In the genomic region with DNA sequence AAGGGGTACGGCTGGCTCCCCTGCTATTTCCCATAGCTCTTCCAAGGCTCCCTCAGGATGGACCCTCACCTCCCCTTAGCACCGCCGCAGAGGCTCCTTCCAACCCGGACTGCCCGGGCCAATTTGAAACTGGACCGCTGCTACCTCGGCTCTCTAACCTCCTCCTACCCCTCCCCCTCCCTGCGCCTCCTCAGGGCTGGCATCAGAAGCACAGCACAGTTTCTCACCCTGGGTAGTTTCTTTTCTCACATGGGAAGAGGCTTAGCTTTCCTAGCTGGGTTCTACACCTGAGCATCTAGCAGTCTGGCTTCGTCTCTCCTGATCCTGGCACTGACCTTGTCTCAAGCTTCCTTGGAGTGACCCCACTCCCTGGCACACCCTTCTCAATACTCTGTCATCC, we compare ENCODE assay signal across 15 mouse cellular contexts. TPM values are rescaled to one million over a fixed set of nuclear protein-coding genes. Genes with fewer than 3 reads are reported as not detected.
DNase-seq lines count a peak whose midpoint lies in the region; ATAC-seq and TF ChIP-seq lines count a peak whose summit lies in the region.
"Had no signal": no experiment of that assay in that cellular context is flagged by ENCODE, and none has a peak within 500 bp of the region (broad histone marks: within the 10 kb centered on the region; RNA-seq: fewer than 3 reads in every experiment).

No protein-coding gene starts in this region.

- WGBS in heart, embryonic 12.5 days, result 14% methylated on average over 9 of the region's 9 CpGs
- 10% methylated on average over 9 of the region's 9 CpGs for WGBS in heart, embryonic 10.5 days
- WGBS in midbrain, embryonic 11.5 days, result 24% methylated on average over 9 of the region's 9 CpGs
- WGBS in midbrain, postnatal 0 days, result 17% methylated on average over 9 of the region's 9 CpGs
- 11% methylated on average over 9 of the region's 9 CpGs for WGBS in kidney, embryonic 16.5 days
- WGBS in stomach, embryonic 15.5 days, result 23% methylated on average over 9 of the region's 9 CpGs
- 21% methylated on average over 9 of the region's 9 CpGs for WGBS in forebrain, embryonic 11.5 days

- no peak for DNase-seq in heart, embryonic 10.5 days (ENCODE audit: low spot score)
- DNase-seq in midbrain, embryonic 11.5 days (ENCODE audit: low spot score, missing footprints), result peak; percentile 69
- DNase-seq in midbrain, postnatal 0 days (ENCODE audit: low spot score), result no peak
- no peak for DNase-seq in forebrain, embryonic 11.5 days (ENCODE audit: low spot score)
- no peak for DNase-seq in thymus, adult 18-20 months
- DNase-seq: cerebellum, postnatal 10 days; heart, adult 2 months; thymus, postnatal 4 days had no signal

- no peaks in the 10 kb centered on the region for H3K36me3 ChIP-seq in heart, embryonic 12.5 days
- H3K36me3 ChIP-seq in heart, embryonic 10.5 days, result no peaks in the 10 kb centered on the region
- no peaks in the 10 kb centered on the region for H3K36me3 ChIP-seq in midbrain, embryonic 11.5 days (ENCODE audit: control insufficient read depth, insufficient read depth, low read length)
- H3K36me3 ChIP-seq in midbrain, postnatal 0 days (ENCODE audit: insufficient read depth, low read length), result no peaks in the 10 kb centered on the region
- H3K36me3 ChIP-seq in kidney, embryonic 16.5 days (ENCODE audit: insufficient read depth, low read length), result no peaks in the 10 kb centered on the region
- H3K36me3 ChIP-seq in stomach, embryonic 15.5 days, result no peaks in the 10 kb centered on the region
- no peaks in the 10 kb centered on the region for H3K36me3 ChIP-seq in forebrain, embryonic 11.5 days (ENCODE audit: control insufficient read depth, insufficient read depth, low read length)
- H3K36me3 ChIP-seq: liver, embryonic 12.5 days had no signal

- H3K27me3 ChIP-seq in heart, embryonic 12.5 days (replicated peaks), result peaks cover 11% of the 10 kb centered on the region; the same call in 1 of the 2 replicates
- H3K27me3 ChIP-seq in heart, embryonic 10.5 days (ENCODE audit: insufficient read depth, poor library complexity, severe bottlenecking), result peaks cover 10% of the 10 kb centered on the region; the same call in 1 of the 2 replicates
- no peaks in the 10 kb centered on the region for H3K27me3 ChIP-seq in midbrain, embryonic 11.5 days (ENCODE audit: control insufficient read depth, insufficient read depth, low read length)
- no peaks in the 10 kb centered on the region for H3K27me3 ChIP-seq in midbrain, postnatal 0 days (ENCODE audit: insufficient read depth, low read length)
- no peaks in the 10 kb centered on the region for H3K27me3 ChIP-seq in kidney, embryonic 16.5 days (ENCODE audit: insufficient read depth, low read length)
- H3K27me3 ChIP-seq in stomach, embryonic 15.5 days (replicated peaks), result no peaks in the 10 kb centered on the region
- no peaks in the 10 kb centered on the region for H3K27me3 ChIP-seq in forebrain, embryonic 11.5 days (ENCODE audit: control insufficient read depth, insufficient read depth, low read length)

- H3K9me3 ChIP-seq in heart, embryonic 12.5 days (replicated peaks), result no peaks in the 10 kb centered on the region
- H3K9me3 ChIP-seq in heart, embryonic 10.5 days, result no peaks in the 10 kb centered on the region
- no peaks in the 10 kb centered on the region for H3K9me3 ChIP-seq in midbrain, embryonic 11.5 days (ENCODE audit: control insufficient read depth, low read length)
- H3K9me3 ChIP-seq in midbrain, postnatal 0 days (ENCODE audit: low read length), result no peaks in the 10 kb centered on the region
- H3K9me3 ChIP-seq in kidney, embryonic 16.5 days (ENCODE audit: low read length), result no peaks in the 10 kb centered on the region
- no peaks in the 10 kb centered on the region for H3K9me3 ChIP-seq in stomach, embryonic 15.5 days
- no peaks in the 10 kb centered on the region for H3K9me3 ChIP-seq in forebrain, embryonic 11.5 days (ENCODE audit: control insufficient read depth, low read length)
- H3K9me3 ChIP-seq: liver, embryonic 12.5 days had no signal

- H3K9ac ChIP-seq in heart, embryonic 12.5 days, result no peak overlapping the region
- no peak overlapping the region for H3K9ac ChIP-seq in midbrain, embryonic 11.5 days (ENCODE audit: low read length)
- H3K9ac ChIP-seq in midbrain, postnatal 0 days (replicated peaks; ENCODE audit: low read length, poor library complexity, severe bottlenecking), result no peak overlapping the region
- peak overlapping the region; percentile 35 for H3K9ac ChIP-seq in kidney, embryonic 16.5 days (replicated peaks; ENCODE audit: low read length)
- H3K9ac ChIP-seq in stomach, embryonic 15.5 days, result no peak overlapping the region
- no peak overlapping the region for H3K9ac ChIP-seq in forebrain, embryonic 11.5 days (ENCODE audit: low read length)
- H3K9ac ChIP-seq: liver, embryonic 12.5 days had no signal

- no peak overlapping the region for H3K27ac ChIP-seq in heart, embryonic 12.5 days (ENCODE audit: poor library complexity, severe bottlenecking)
- no peak overlapping the region for H3K27ac ChIP-seq in heart, embryonic 10.5 days
- H3K27ac ChIP-seq in midbrain, embryonic 11.5 days (ENCODE audit: low read depth, low read length), result no peak overlapping the region
- no peak overlapping the region for H3K27ac ChIP-seq in midbrain, postnatal 0 days (ENCODE audit: low read depth, low read length)
- H3K27ac ChIP-seq in kidney, embryonic 16.5 days (ENCODE audit: low read length), result peak overlapping the region; percentile 68
- H3K27ac ChIP-seq in stomach, embryonic 15.5 days, result no peak overlapping the region
- no peak overlapping the region for H3K27ac ChIP-seq in forebrain, embryonic 11.5 days (ENCODE audit: low read depth, low read length)
- H3K27ac ChIP-seq: heart, adult 2 months; liver, embryonic 12.5 days had no signal

- ATAC-seq in heart, embryonic 12.5 days (ENCODE audit: insufficient number of reproducible peaks, low FRiP score), result no peak
- no peak for ATAC-seq in midbrain, embryonic 11.5 days (ENCODE audit: low FRiP score)
- no peak for ATAC-seq in midbrain, postnatal 0 days (ENCODE audit: low FRiP score)
- ATAC-seq in kidney, embryonic 16.5 days (ENCODE audit: low FRiP score, low TSS enrichment), result peak; percentile 52; the same call in 1 of the 2 replicates
- 0 out of 2 replicates have a peak, but pooled peaks have one; percentile 27 for ATAC-seq in stomach, embryonic 15.5 days (ENCODE audit: insufficient read depth, low FRiP score, low read depth)
- ATAC-seq in forebrain, embryonic 11.5 days (replicated peaks; ENCODE audit: low FRiP score), result no peak
- ATAC-seq: liver, embryonic 12.5 days had no signal

- peaks cover 4% of the 10 kb centered on the region; the same call in 1 of the 2 replicates for H3K4me1 ChIP-seq in heart, embryonic 12.5 days (replicated peaks)
- H3K4me1 ChIP-seq in heart, embryonic 10.5 days, result peaks cover 14% of the 10 kb centered on the region
- H3K4me1 ChIP-seq in midbrain, embryonic 11.5 days (ENCODE audit: control insufficient read depth, insufficient read depth, low read length), result no peaks in the 10 kb centered on the region
- H3K4me1 ChIP-seq in midbrain, postnatal 0 days (ENCODE audit: insufficient read depth, low read length), result no peaks in the 10 kb centered on the region
- peaks cover 21% of the 10 kb centered on the region for H3K4me1 ChIP-seq in kidney, embryonic 16.5 days (ENCODE audit: insufficient read depth, low read length)
- no peaks in the 10 kb centered on the region for H3K4me1 ChIP-seq in stomach, embryonic 15.5 days
- H3K4me1 ChIP-seq in forebrain, embryonic 11.5 days (replicated peaks; ENCODE audit: control insufficient read depth, insufficient read depth, low read length), result no peaks in the 10 kb centered on the region
- H3K4me1 ChIP-seq: liver, embryonic 12.5 days had no signal

- H3K4me3 ChIP-seq in heart, embryonic 12.5 days, result 0 out of 2 replicates have a peak overlapping the region, but pooled peaks have one; percentile 7
- no peak overlapping the region for H3K4me3 ChIP-seq in heart, embryonic 10.5 days
- H3K4me3 ChIP-seq in midbrain, embryonic 11.5 days (ENCODE audit: low read depth, low read length), result no peak overlapping the region
- H3K4me3 ChIP-seq in midbrain, postnatal 0 days (ENCODE audit: low read depth, low read length), result no peak overlapping the region
- H3K4me3 ChIP-seq in kidney, embryonic 16.5 days (ENCODE audit: low read length), result peak overlapping the region; percentile 27
- H3K4me3 ChIP-seq in stomach, embryonic 15.5 days (replicated peaks), result no peak overlapping the region
- H3K4me3 ChIP-seq in forebrain, embryonic 11.5 days (ENCODE audit: low read depth, low read length), result no peak overlapping the region
- H3K4me3 ChIP-seq: heart, adult 2 months; liver, embryonic 12.5 days had no signal

- H3K4me2 ChIP-seq in heart, embryonic 12.5 days, result peak overlapping the region; percentile 52
- H3K4me2 ChIP-seq in midbrain, embryonic 11.5 days, result no peak overlapping the region
- H3K4me2 ChIP-seq in midbrain, postnatal 0 days (ENCODE audit: low read depth, low read length, poor library complexity, severe bottlenecking), result no peak overlapping the region
- H3K4me2 ChIP-seq in kidney, embryonic 16.5 days (replicated peaks; ENCODE audit: low read depth, low read length), result peak overlapping the region; percentile 38
- no peak overlapping the region for H3K4me2 ChIP-seq in stomach, embryonic 15.5 days
- no peak overlapping the region for H3K4me2 ChIP-seq in forebrain, embryonic 11.5 days (ENCODE audit: low read depth, low read length, severe bottlenecking)
- H3K4me2 ChIP-seq: liver, embryonic 12.5 days had no signal

- TF ChIP-seq CTCF in midbrain, postnatal 0 days (IDR thresholded peaks at IDR 0.05), result no peak

RNA-seq across cellular contexts. Expression of a gene that starts 0.8 kb away (rescaled TPM):
- not detected in 2 replicates for polyA plus RNA-seq in heart, embryonic 12.5 days (2016; fragmentation: Nextera tagmentation; extraction: Ambion mirVana)
- not detected in 2 replicates for polyA plus RNA-seq in heart, embryonic 10.5 days (2016; fragmentation: Nextera tagmentation; extraction: Ambion mirVana)
- polyA plus RNA-seq in midbrain, embryonic 11.5 days (2014; fragmentation: Nextera tagmentation; extraction: Ambion mirVana), result not detected in 2 replicates
- not detected in 2 replicates for total RNA-seq in midbrain, postnatal 0 days (2014; rRNA removed)
- polyA plus RNA-seq in midbrain, postnatal 0 days (2015; fragmentation: Nextera tagmentation; extraction: Ambion mirVana), result 0.26 TPM in 1 of 2 replicates, not detected in the other
- polyA plus RNA-seq in kidney, embryonic 16.5 days (2015; fragmentation: Nextera tagmentation; extraction: Ambion mirVana), result 69.8 and 72.7 TPM in 2 replicates
- polyA plus RNA-seq in stomach, embryonic 15.5 days (2015; fragmentation: Nextera tagmentation; extraction: Ambion mirVana), result 1.4 and 1.8 TPM in 2 replicates
- polyA plus RNA-seq in forebrain, embryonic 11.5 days (2014; fragmentation: Nextera tagmentation; extraction: Ambion mirVana), result not detected in 2 replicates
- total RNA-seq: heart, adult 2 months; layer of hippocampus, postnatal 14 days had no signal
- polyA plus RNA-seq: C2C12; heart, adult 2 months; liver, embryonic 12.5 days; neural tube, embryonic 11.5 days had no signal

RNA-seq across cellular contexts. Expression of a gene that starts 14.5 kb away (rescaled TPM):
- polyA plus RNA-seq in heart, embryonic 12.5 days (2016; fragmentation: Nextera tagmentation; extraction: Ambion mirVana), result 0.06 and 0.15 TPM in 2 replicates
- polyA plus RNA-seq in heart, embryonic 10.5 days (2016; fragmentation: Nextera tagmentation; extraction: Ambion mirVana), result not detected in 2 replicates
- not detected in 2 replicates for polyA plus RNA-seq in midbrain, embryonic 11.5 days (2014; fragmentation: Nextera tagmentation; extraction: Ambion mirVana)
- total RNA-seq in midbrain, postnatal 0 days (2014; rRNA removed), result 0.09 and 0.27 TPM in 2 replicates
- 0.26 and 0.30 TPM in 2 replicates for polyA plus RNA-seq in midbrain, postnatal 0 days (2015; fragmentation: Nextera tagmentation; extraction: Ambion mirVana)
- 21.8 and 28.9 TPM in 2 replicates for polyA plus RNA-seq in kidney, embryonic 16.5 days (2015; fragmentation: Nextera tagmentation; extraction: Ambion mirVana)
- 7.3 and 7.8 TPM in 2 replicates for polyA plus RNA-seq in stomach, embryonic 15.5 days (2015; fragmentation: Nextera tagmentation; extraction: Ambion mirVana)
- not detected in 2 replicates for polyA plus RNA-seq in forebrain, embryonic 11.5 days (2014; fragmentation: Nextera tagmentation; extraction: Ambion mirVana)
- polyA plus RNA-seq: neural tube, embryonic 11.5 days had no signal

Comparison
In these comparisons a context has a peak if more than half of its experiments do, and no peak if none do; other contexts are left out.
1. H3K4me3 ChIP-seq: peak in heart, embryonic 12.5 days (single experiment) and kidney, embryonic 16.5 days (single experiment); none in heart, embryonic 10.5 days (single experiment), midbrain, embryonic 11.5 days (single experiment), midbrain, postnatal 0 days (single experiment), stomach, embryonic 15.5 days (single experiment) and forebrain, embryonic 11.5 days (single experiment).
2. ATAC-seq: peak in kidney, embryonic 16.5 days (single experiment) and stomach, embryonic 15.5 days (single experiment); none in heart, embryonic 12.5 days (single experiment), midbrain, embryonic 11.5 days (single experiment), midbrain, postnatal 0 days (single experiment) and forebrain, embryonic 11.5 days (single experiment).
3. H3K4me2 ChIP-seq: peak in heart, embryonic 12.5 days (single experiment) and kidney, embryonic 16.5 days (single experiment); none in midbrain, embryonic 11.5 days (single experiment), midbrain, postnatal 0 days (single experiment), stomach, embryonic 15.5 days (single experiment) and forebrain, embryonic 11.5 days (single experiment).
4. RNA of a gene that starts 0.8 kb away (polyA plus RNA-seq): 69.8 to 72.7 TPM in kidney, embryonic 16.5 days; 1.4 to 1.8 TPM in stomach, embryonic 15.5 days, 0.26 TPM in midbrain, postnatal 0 days, not detected in heart, embryonic 10.5 days, not detected in heart, embryonic 12.5 days, not detected in midbrain, embryonic 11.5 days and not detected in forebrain, embryonic 11.5 days; every median in the first group is over 10 times any median in the second.